Mouse (Mus musculus) heart, embryonic 11.5 days (tissue): ENCODE results near the gene Egf. TPM values are rescaled to one million over a fixed set of nuclear protein-coding genes. Genes with fewer than 3 reads are reported as not detected.

Experiments
- ATAC-seq: fragments of 200-750 bp; cut with Nextera tagmentation; replicated peaks from 2 replicates; pipeline ENCODE4 v1.8.0; 2017; ENCODE audit warnings: moderate library complexity; ENCODE audit not compliant: insufficient number of reproducible peaks, low FRiP score, low TSS enrichment
- H3K27ac ChIP-seq: fragments of 300-500 bp; sonication (generic); 2 replicates; pipeline ENCODE4 v1.5.1; 2014; ENCODE audit warnings: mild to moderate bottlenecking, low read depth, low read length
- H3K27me3 ChIP-seq: fragments of 300-500 bp; sonication (generic); 2 replicates; pipeline ENCODE4 v1.6.1; 2014; ENCODE audit warnings: mild to moderate bottlenecking, low read length, mixed read lengths; ENCODE audit not compliant: control insufficient read depth, insufficient read depth
- H3K36me3 ChIP-seq: fragments of 300-500 bp; sonication (generic); 2 replicates; pipeline ENCODE4 v1.6.1; 2014; ENCODE audit warnings: mild to moderate bottlenecking, low read length, moderate library complexity, mixed read lengths; ENCODE audit not compliant: control insufficient read depth, insufficient read depth
- H3K4me1 ChIP-seq: fragments of 300-500 bp; sonication (generic); 2 replicates; pipeline ENCODE4 v1.6.1; 2014; ENCODE audit warnings: low read length; ENCODE audit not compliant: control insufficient read depth, insufficient read depth
- H3K4me2 ChIP-seq: fragments of 300-500 bp; sonication (generic); 2 replicates; pipeline ENCODE4 v1.6.1; 2014; ENCODE audit warnings: mild to moderate bottlenecking, moderate library complexity
- H3K4me3 ChIP-seq: fragments of 300-500 bp; sonication (generic); 2 replicates; pipeline ENCODE4 v1.5.1; 2014; ENCODE audit warnings: low read depth, low read length
- H3K9ac ChIP-seq: fragments of 300-500 bp; sonication (generic); 2 replicates; pipeline ENCODE4 v1.6.1; 2014; ENCODE audit warnings: mild to moderate bottlenecking, low read depth, low read length, moderate library complexity
- H3K9me3 ChIP-seq: fragments of 300-500 bp; sonication (generic); replicated peaks from 2 replicates; pipeline ENCODE4 v1.6.1; 2016; ENCODE audit warnings: low read length; ENCODE audit not compliant: control insufficient read depth
- WGBS: fragments of 180-500 bp; shearing (Covaris S2); extraction: QIAGEN DNeasy Blood & Tissue Kit; methylation state at CpG from one replicate; pipeline ENCODE4 v1.1.7; 2014; ENCODE audit not compliant: insufficient replicate concordance; 5-methylcytosine and 5-hydroxymethylcytosine counted together
- polyA plus RNA-seq: library from polyadenylated mRNA; unstranded; fragments of >200 nt; fragmentation: Nextera tagmentation; extraction: Ambion mirVana; gene quantifications from 2 replicates; pipeline ENCODE4 v1.2.1, GENCODE M21; 2014

The Egf gene
- polyA plus RNA-seq, 1 experiment from 2014 or later, result 0.79 TPM

DNA sequence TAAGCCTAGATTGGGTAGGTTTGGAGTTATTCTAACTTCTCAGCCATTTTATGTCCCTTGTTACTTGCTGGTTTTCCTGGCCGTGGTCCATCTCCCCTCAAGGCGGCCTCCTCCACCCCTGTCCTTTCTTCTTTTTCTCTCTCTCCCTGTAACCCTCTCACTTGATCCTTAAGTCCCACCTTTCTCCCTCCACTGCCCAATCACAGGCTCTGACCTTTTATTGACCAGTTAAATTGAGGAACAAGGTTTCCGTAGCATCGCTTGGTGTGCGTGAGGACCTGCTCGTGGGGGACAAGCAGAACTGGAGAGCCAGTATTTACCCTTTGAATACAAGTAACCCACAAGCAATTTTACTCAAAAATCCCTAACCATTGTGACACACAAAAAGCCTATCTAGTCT, 56.8 kb downstream of the Egf start:
- Histone ChIP-seq H3K9me3 (no peaks in the 10 kb centered on the region), H3K36me3 (0 out of 2 replicates have a peak, but pooled peaks cover 2% of the 10 kb centered on the region), H3K9ac (no peak overlapping the region), H3K27ac (no peak overlapping the region), H3K4me3 (no peak overlapping the region), H3K4me2 (no peak overlapping the region), H3K27me3 (no peaks in the 10 kb centered on the region), H3K4me1 (no peaks in the 10 kb centered on the region)
- WGBS, result 84% methylated on average over 6 of the region's 6 CpGs
- no peak for ATAC-seq

DNA sequence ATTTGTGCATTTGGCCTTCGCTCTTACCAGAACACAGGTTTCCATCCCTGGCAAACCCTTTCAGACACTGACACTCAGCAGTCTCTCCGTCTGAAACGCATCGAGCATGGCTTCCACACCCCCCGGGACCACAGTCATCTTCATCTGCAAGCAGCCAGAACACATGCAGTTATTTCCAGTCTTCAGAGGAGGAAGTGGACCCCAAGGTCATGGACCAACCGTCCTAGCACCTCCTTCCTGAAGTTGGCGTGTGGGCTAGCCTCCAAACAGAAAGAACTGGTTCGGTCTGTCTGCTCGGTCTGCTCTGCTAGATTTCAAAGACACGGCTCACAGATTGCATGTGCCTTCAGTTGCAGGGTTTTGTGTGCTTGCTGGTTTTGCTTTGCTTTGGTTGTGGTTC, 57.4 kb downstream of the Egf start:
- H3K36me3 ChIP-seq, result 0 out of 2 replicates have a peak, but pooled peaks cover 2% of the 10 kb centered on the region
- H3K9me3 ChIP-seq, result no peaks in the 10 kb centered on the region
- ATAC-seq, result no peak
- H3K4me2 ChIP-seq, result no peak overlapping the region
- H3K4me3 ChIP-seq, result no peak overlapping the region
- WGBS, result 72% methylated on average over 10 of the region's 10 CpGs
- no peak overlapping the region for H3K9ac ChIP-seq
- no peaks in the 10 kb centered on the region for H3K4me1 ChIP-seq
- no peak overlapping the region for H3K27ac ChIP-seq
- H3K27me3 ChIP-seq, result no peaks in the 10 kb centered on the region

GRCm38 (mm10) chr3:129695943-129696342, 59.2 kb downstream of the Egf start:
- H3K9ac ChIP-seq, result no peak overlapping the region
- H3K36me3 ChIP-seq, result no peaks in the 10 kb centered on the region
- H3K27me3 ChIP-seq, result no peaks in the 10 kb centered on the region
- 79% methylated on average over 8 of the region's 8 CpGs for WGBS
- no peak overlapping the region for H3K4me3 ChIP-seq
- ATAC-seq, result no peak
- no peak overlapping the region for H3K27ac ChIP-seq
- H3K9me3 ChIP-seq, result no peaks in the 10 kb centered on the region
- no peaks in the 10 kb centered on the region for H3K4me1 ChIP-seq
- H3K4me2 ChIP-seq, result no peak overlapping the region

DNA sequence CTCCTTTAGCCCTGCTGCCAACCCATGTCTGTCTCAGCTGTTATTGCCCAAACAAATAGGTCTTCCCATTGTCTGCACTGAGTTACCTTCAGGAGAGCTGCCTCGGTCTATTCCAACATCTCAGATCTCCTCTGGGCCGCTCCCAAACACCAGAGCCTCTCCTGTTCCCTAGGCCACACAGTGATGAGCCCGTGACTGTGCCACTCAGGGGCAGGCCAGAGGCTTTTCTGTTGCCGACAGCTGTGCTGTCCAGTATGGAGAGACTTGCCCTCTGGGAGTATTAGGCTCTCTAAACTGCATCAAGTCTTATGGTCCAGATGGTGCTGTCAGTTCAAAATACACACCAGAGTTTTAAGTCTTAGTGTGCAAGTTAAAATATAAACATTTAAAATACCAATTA, 61.5 kb downstream of the Egf start:
- Histone ChIP-seq H3K4me1 (no peaks in the 10 kb centered on the region), H3K4me2 (no peak overlapping the region), H3K36me3 (no peaks in the 10 kb centered on the region), H3K9me3 (no peaks in the 10 kb centered on the region), H3K27ac (no peak overlapping the region), H3K27me3 (no peaks in the 10 kb centered on the region), H3K4me3 (no peak overlapping the region), H3K9ac (no peak overlapping the region)
- WGBS, result 78% methylated on average over 4 of the region's 4 CpGs
- ATAC-seq, result no peak

- ATAC-seq, result no peak
- Histone ChIP-seq H3K36me3 (no peaks in the 10 kb centered on the region), H3K9ac (no peak overlapping the region), H3K27ac (no peak overlapping the region), H3K4me2 (no peak overlapping the region), H3K27me3 (no peaks in the 10 kb centered on the region), H3K4me3 (no peak overlapping the region), H3K9me3 (no peaks in the 10 kb centered on the region), H3K4me1 (no peaks in the 10 kb centered on the region)
- 51% methylated on average over 16 of the region's 16 CpGs for WGBS
These were observed 62.3 kb downstream of the Egf start for GRCm38 (mm10) chr3:129692816-129693215.

DNA sequence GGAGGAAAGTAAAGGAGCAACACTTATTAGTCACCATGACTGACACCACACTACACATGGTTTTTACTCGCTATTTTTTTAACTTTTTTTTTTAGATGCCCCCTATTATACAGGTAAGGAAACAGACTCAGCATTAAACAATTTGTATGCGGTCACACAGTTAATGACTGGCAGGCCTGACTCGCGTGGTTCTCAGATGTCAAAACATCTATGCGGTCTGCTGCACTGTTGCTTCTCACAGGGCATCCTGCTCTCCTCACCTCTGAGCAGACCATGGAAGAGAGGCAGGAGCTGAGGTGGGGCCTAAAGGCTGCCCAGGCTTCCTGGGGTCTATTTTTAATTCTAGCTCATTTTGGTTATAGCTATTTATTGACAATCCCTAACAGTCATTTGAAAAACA, 67.7 kb downstream of the Egf start:
- Histone ChIP-seq H3K4me2 (no peak overlapping the region), H3K4me3 (no peak overlapping the region), H3K27ac (no peak overlapping the region), H3K4me1 (no peaks in the 10 kb centered on the region), H3K9ac (no peak overlapping the region), H3K27me3 (no peaks in the 10 kb centered on the region), H3K36me3 (no peaks in the 10 kb centered on the region), H3K9me3 (no peaks in the 10 kb centered on the region)
- WGBS, result 70% methylated on average over 5 of the region's 5 CpGs
- no peak for ATAC-seq

DNA sequence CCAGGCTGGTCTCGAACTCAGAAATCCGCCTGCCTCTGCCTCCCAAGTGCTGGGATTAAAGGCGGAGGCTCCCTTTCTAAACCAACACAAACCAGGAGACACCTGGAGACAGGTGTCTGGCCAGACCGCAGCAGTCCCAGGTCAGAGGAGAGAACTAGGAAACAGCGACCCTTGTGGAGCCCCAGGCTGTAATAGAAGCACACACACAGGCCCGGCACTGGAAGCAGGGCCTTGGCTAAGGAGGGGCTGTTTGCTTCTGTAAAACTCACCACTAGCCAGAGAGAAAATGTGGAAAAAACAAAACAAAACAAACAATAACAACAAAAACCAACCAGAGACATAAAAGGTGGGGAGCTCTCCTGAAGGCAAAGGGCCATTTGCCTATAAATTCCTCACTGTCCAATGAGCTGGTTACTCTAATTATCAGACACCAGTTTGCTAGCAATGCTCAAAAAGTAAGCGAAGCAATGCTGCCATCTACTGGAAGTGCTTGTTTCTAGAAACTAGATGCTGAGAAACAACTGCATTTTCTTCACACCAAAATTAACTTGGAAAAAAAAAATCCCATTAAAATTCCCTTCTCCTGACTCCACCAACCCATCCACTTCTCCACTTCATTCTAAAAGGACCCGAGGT, 68.3 kb downstream of the Egf start:
- Histone ChIP-seq H3K4me2 (no peak overlapping the region), H3K9me3 (no peaks in the 10 kb centered on the region), H3K27ac (no peak overlapping the region), H3K4me1 (no peaks in the 10 kb centered on the region), H3K9ac (no peak overlapping the region), H3K4me3 (no peak overlapping the region), H3K36me3 (no peaks in the 10 kb centered on the region), H3K27me3 (no peaks in the 10 kb centered on the region)
- no peak for ATAC-seq
- 55% methylated on average over 8 of the region's 8 CpGs for WGBS

DNA sequence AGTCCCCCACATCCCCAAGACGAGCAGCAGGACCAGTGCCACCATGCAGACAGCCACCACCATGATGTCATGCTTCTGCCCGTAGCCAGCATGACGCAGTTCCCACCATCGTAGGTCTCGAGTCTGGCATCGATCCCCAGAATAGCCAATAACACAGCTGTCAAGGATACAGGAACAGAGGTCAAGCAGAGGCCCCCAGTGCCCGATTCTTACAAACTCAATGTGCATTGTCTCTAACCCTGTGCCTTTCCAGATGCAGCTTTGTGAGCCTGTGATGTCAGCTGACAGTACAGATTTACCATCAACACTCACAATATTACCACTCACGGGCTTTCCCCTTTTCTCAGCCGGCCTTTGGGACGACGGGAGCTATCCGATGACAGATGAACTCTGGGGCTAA, 68.9 kb downstream of the Egf start:
- Histone ChIP-seq H3K27me3 (no peaks in the 10 kb centered on the region), H3K4me3 (no peak overlapping the region), H3K27ac (no peak overlapping the region), H3K4me1 (no peaks in the 10 kb centered on the region), H3K4me2 (no peak overlapping the region), H3K9ac (no peak overlapping the region), H3K36me3 (no peaks in the 10 kb centered on the region), H3K9me3 (no peaks in the 10 kb centered on the region)
- no peak for ATAC-seq
- 82% methylated on average over 12 of the region's 12 CpGs for WGBS

GRCm38 (mm10) chr3:129683060-129683679, 71.9 kb downstream of the Egf start:
- Histone ChIP-seq H3K27me3 (no peaks in the 10 kb centered on the region), H3K4me3 (no peak overlapping the region), H3K36me3 (no peaks in the 10 kb centered on the region), H3K4me1 (no peaks in the 10 kb centered on the region; the same call in 1 of the 2 replicates), H3K9ac (no peak overlapping the region), H3K27ac (no peak overlapping the region), H3K4me2 (no peak overlapping the region), H3K9me3 (no peaks in the 10 kb centered on the region)
- no peak for ATAC-seq
- WGBS, result 85% methylated on average over 10 of the region's 10 CpGs
